Mouse (Mus musculus) erythroid progenitor cell, adult 5-6 weeks (primary cell): Measurements from ENCODE around the gene Panx2. TPM values are rescaled to one million over a fixed set of nuclear protein-coding genes. Genes with fewer than 3 reads are reported as not detected.

ENCODE experiments used
- ATAC-seq: replicated peaks from 2 replicates; pipeline ENCODE4 v1.8.0; 2016; ENCODE audit warnings: moderate number of reproducible peaks, mild to moderate bottlenecking, moderate TSS enrichment, inconsistent platforms; ENCODE audit not compliant: poor library complexity, low FRiP score, severe bottlenecking
- total RNA-seq, 2 experiments: library from RNA; stranded (forward) in 1 of 2; stranded (reverse) in 1 of 2; fragments of 150-400 nt in 1 of 2; fragments of 186-747, 209-891 nt in 1 of 2; gene quantifications; 2 replicates each; pipeline versions ENCODE4 v1.2.3 to v1.2.4; 2015 to 2017; ENCODE audit warnings: low replicate concordance in 2 of 2

Panx2 gene
- total RNA-seq (2015; ENCODE audit: low replicate concordance) (not detected in 2 replicates), total RNA-seq (2017; ENCODE audit: low replicate concordance) (not detected in 2 replicates)

DNA sequence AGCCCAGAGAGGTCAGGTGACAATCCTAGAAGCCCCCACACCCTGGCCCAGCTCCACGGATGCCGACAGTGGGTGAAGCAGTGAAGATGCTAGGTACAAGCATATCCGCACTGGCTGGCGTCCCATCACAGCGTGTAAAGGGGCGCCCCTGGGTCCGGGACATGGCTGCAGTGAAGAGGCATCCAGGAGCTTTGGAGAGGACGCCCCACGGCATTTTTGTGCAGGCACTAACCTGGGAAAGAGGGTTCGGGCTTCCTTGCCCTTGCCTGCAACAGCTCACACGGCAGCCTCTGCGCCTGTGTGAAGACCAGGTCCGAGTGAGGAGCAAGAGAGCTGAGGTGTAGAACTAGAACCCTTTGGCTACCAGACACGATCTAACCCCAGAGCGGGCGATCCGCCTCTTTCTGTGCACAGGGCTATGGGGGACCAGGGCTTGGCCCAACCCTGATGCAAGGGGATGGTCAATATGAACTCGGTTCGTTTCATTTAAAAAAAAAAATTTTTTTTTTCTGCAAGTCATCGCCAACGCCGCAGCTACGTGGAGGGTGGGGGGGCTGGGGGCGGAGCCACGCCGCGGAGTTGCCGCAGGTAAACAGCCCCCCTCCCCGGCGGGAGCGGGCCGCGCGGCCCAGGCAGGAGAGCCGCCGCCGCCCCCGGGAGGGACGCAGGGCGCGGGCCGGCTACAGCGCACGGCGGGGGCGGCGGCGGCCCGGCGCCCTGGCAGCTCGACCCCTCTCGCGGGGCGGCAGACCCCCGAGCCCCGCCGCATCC lies at the start of gene Panx2:
Gene Panx2, plus strand, starts transcription at position 574 of the 771 bp plus-strand sequence.
- no peak for ATAC-seq

DNA sequence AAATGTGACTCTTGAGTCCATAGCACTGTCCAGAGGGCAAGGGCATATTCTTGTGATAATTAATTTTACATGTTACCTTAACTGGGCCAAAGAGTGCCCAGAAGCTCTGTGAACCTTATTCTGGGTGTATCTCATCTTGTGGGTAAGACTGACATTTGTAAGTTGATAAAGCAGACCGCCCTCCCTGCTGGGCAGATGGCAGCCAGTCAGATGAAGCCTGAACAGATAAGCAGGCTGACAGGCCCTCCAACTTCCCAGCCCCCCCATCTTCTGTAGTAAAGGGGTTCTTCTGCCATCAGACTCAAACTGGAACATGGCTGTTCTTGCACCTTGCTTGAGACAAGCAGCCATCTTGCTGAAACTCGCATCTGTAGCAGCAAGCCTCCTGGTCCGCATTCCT lies 42.8 kb upstream of the Panx2 start:
- no peak for ATAC-seq

DNA sequence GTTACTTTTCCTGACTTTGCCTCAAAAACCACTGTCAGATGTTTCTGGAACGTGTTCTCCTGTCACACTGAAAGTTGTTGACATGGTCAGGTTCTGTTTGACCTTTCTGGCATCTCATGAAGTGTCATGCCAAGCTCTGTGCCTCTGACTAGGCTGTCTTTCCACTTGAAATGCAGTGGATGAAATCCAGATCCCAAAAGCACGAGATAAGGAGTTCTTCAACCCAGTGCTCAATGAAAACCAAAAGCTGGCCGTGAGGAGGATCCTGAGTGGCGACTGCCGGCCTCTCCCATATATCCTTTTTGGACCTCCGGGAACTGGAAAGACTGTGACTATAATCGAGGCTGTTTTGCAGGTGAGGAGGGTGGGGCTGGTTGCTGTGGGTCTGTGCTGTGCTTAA lies 39.4 kb upstream of the Panx2 start:
- no peak for ATAC-seq

DNA sequence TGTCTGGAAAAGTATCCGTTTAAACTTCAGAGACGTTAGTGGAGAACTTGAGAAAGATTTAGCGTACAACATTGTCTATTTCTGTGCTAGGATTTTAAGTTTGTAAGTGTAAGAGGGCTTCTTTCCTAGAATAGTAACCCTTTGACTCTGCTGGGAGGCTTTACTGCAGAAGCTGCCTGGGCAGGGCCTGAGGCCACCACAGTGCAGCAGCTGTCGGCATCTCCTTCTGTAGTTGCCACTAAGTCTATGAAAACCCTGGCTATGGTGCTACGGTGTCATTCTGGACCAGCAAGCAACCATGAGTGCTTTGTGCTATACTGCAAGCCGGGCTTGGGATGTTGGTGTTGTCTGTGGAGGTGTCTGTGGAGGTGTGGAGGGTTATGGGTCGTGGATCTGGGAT lies 39.0 kb upstream of the Panx2 start:
- no peak for ATAC-seq

DNA sequence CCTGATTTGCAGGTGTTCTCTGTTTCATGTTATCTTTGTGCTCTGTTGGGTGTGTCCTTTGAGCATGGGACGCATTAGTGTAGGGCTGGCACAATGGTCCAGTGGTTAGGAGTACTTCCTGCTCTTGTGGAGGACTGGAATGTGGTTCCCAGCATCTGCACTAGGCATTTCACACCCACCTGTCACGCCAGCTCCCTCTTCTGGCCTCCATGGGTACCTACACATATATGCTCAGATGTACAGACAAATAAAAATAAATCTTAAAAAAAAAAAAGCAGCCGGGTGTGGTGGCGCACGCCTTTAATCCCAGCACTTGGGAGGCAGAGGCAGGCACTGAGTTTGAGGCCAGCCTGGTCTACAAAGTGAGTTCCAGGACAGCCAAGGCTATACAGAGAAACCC lies 15.2 kb upstream of the Panx2 start:
- no peak for ATAC-seq

DNA sequence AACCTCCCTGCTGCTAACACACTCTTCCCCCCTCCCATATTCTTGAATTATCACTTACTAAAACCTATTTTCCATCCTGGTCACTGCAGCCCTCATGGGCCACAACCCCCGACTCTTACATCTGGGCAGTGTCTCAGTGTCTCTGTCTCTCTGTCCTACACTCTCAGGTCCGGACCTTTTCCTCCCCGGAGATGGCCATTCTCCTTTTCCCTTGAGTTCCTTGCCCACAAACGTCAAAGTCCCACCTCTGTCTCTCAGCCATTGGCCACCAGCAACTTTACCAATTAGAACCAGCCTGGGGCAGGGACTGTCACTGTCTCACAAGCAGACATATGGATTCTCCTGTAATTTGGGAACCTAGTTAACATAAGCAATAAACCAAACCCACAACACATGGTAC lies 13.2 kb upstream of the Panx2 start:
- no peak for ATAC-seq

DNA sequence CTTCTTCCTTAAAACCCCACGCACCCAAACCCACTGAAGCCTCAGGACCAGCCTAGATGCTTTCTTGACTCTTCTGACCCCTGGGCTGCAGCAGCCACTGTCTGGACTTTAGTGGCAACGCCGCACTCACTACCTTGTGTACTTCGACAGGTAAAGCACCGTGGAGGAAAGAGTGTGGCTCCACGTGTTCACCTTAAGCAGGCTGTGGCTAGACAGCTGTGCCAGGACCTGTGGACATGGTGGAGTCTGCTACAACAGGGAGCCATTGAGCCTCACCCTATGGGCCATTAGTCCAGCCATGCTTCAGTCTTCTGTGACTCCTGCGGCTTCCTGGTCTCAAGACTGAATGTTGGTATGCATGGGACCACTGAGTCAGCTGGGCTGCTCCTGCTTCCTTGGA lies 4.9 kb upstream of the Panx2 start:
- ATAC-seq, result no peak

DNA sequence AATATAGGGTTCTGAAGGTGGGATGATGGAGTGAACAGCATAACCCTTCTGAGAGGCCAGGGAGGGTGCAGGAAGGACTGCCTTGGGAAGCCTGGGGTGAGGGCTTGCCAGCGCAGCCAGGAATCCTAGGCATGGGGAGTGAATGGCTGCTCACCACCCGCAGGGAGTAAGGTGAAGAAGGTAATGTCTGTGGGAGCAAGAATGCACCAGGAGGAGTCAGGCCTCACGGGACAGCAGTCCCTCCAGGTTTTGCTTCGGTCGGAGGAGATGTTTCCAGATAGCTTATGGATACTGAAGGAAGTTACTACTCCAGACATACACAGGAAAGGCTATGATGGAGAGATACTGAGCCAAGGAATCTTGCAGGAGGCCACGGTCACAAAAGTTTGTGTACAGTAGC lies 798 bp upstream of the Panx2 start:
- no peak for ATAC-seq

DNA sequence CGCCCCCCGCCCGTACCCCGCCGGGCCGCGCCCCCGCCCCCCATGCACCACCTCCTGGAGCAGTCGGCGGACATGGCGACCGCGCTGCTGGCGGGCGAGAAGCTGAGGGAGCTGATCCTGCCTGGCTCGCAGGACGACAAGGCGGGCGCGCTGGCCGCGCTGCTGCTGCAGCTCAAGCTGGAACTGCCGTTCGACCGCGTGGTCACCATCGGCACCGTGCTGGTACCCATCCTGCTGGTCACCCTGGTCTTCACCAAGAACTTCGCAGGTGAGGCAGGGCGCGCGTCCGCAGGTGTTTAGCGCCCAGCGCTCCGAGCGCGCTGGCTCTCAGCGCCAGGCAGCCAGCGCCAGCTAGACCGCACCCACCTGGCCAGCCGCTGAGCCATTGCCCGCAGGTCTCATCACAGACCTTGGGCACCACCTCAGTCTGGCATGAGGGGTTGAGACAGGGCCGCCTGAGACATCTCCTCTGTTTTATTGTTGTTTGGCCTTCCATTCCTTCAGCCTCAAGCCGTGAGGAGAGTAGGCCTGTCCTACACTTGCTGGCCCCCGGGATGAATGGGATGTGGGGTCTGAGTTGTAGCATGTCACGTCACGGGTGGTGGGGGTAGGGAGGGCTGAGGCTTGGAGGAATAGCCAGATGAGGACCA lies 623 bp downstream of the Panx2 start:
- ATAC-seq, result no peak

DNA sequence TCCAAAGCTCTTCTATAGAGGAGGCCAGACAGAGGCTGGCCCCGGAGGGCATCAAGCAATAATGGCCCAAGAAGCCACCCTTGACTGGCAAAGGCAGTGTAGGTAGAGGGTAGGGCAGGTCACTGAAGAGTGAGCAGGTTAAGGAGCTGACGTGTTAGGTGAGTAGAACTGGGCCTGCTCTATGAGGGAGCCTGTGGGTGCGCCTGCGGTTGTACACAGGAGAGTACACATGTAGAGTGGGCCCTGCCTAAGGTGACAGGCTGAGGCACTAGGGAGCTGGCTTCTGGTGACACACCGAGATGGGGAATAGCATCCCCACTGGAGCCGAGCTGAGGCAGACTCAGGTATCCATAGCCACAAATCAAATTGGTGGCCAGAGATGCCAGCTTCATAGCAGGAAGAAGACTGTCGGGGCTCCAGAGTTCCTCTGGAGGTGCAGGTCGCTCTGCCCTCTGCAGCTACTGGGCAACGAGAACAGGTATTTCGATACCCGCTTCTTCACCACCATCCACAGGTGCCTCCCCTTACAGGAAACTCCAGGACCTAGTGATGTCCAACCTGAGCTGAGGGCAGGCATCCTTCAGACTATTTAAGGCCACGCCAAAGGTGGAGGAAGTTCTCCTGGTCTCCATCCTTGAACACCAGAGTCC lies 1.4 kb downstream of the Panx2 start:
- ATAC-seq, result no peak

DNA sequence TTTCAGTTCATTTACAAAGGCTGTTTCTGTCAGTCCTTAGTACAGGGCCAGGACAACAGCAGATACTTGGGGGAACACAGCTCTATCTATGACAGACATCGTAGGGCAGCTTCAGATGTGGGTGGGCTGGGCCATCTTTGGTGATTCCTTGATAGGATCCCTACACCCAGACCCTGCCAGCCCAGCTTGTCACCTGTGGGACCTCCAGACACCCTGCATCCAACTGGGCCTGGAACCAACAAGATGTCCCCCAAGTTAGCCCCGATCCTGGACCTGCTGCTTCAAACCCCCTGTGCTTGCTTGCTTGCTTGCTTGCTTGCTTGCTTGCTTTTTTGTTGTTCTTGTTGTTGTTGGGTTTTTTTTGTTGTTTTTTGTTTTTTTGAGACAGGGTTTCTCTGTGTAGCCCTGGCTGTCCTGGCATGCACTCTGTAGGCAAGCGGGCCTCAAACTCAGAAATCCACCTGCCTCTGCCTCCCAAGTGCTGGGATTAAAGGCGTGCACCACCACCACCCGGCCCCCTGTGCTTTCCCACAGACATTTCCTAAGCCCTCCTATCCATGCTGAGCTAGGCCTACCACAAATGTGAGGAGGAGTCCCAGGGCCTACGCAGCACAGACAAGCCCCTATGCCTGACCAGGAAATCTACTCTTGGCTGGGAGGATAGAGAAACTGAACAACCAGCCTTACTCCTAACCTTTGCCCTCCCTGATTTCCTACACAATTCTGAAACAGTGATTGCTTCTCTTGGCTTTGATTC lies 2.4 kb downstream of the Panx2 start:
- no peak for ATAC-seq

DNA sequence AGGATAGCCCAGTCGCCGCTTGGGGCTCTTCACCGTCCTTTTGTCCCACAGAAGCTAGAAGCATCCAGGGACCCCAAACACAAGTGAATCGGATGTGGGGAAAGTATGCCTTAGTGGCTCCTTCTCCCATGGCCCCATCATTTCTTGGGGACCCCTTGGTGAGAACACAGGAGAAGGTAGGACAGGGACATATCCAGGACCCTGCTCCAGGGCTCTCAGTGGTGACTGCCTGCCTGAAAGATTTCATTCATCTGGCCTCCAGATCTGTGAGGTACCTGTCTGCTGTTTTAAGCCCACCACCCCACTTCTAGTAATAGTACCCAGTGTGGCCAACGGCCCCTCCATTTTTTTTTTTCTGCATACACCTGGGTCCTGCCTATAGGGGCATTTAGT lies 3.0 kb downstream of the Panx2 start:
- ATAC-seq, result no peak

DNA sequence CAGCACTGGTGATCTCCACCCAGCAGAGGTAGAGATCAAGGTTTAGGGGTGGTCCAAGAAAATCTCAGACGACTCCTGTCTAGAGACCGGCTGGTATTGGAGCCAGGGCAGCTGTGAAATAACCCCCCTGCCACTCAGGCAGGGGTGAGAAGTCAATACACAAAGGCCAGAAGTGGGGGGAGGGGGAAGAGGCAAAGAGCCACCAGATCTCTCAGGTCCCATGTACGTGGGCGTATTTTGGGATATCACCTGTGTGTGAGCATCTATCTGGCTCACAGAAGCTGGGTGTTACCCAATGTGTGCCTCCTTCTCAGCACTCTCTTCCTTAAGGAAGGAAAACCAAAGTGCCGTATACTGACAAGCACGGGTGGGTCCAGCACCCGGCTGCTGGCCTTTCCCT lies 3.5 kb downstream of the Panx2 start:
- ATAC-seq, result no peak

DNA sequence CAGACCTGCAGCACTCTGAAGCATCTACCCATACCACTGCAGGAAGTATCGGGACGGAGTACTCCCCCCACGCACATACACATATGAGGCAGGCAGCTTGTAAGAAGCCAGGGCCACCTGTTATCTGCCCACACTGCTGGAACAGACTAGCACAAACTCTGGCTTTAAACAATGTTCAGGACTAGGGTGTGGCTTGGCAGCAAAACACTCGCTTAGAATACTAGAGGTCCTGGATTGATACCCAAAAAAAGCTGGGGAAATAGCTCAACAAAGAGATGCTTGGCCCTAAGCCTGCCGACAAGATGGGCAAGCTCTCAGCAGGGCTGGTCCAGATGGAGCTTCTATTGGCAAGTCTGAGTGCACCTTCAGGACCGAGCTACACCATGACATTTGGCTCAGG lies 4.0 kb downstream of the Panx2 start:
- ATAC-seq, result no peak

DNA sequence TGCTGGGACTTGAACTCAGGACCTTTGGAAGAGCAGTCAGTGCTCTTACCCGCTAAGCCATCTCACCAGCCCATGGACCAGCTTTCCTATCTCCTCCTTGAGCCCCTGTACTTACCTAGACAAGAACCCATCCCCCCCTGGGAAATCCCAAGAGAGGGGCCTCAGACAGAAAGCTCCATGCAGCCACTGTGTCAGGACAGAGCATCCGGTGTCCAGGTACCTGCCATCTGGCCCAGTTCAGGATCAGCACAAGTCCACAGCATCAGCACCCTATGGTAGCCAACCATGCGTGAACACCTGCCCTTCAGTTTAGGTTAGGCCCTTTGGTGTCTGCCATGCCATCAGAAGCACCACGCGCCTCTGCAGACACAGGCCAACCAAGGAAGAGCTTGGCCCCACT lies 5.4 kb downstream of the Panx2 start:
- no peak for ATAC-seq

DNA sequence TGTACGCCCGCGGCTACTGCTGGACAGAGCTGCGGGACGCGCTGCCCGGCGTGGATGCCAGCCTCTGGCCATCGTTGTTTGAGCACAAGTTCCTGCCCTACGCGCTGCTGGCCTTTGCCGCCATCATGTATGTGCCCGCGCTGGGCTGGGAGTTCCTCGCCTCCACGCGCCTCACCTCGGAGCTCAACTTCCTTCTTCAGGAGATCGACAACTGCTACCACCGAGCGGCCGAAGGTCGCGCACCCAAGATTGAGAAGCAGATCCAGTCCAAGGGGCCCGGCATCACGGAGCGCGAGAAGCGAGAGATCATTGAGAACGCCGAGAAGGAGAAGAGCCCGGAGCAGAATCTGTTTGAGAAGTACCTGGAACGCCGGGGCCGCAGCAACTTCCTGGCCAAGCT lies 8.1 kb downstream of the Panx2 start:
- ATAC-seq, result no peak

DNA sequence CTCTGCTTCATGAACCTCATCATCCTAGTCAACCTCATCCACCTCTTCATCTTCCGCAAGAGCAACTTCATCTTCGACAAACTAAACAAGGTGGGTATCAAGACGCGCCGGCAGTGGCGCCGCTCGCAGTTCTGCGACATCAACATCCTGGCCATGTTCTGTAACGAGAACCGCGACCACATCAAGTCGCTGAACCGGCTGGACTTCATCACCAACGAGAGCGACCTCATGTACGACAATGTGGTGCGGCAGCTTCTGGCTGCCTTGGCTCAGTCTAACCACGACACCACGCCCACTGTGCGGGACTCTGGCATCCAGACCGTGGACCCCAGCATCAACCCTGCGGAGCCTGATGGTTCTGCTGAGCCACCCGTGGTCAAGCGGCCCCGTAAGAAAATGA lies 8.7 kb downstream of the Panx2 start:
- no peak for ATAC-seq

DNA sequence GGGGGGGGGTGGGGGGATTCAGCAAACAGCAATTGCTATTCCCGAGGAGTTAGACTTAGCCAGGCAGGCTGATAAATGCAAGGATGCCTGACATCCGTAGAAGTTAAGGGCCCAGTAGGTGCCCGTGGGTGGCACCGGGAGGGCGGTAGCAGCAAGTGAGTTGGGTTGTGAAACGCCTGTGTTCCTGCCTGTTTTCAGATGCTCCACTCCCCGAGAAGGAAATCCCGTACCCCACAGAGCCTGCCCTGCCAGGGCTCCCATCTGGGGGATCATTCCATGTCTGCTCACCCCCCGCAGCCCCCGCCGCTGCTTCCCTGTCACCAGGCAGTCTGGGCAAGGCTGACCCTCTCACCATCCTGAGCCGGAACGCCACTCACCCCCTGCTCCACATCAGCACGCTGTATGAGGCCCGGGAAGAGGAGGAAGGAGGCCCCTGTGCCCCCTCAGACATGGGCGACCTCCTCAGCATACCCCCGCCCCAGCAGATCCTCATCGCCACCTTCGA lies 9.9 kb downstream of the Panx2 start:
- ATAC-seq, result no peak

DNA sequence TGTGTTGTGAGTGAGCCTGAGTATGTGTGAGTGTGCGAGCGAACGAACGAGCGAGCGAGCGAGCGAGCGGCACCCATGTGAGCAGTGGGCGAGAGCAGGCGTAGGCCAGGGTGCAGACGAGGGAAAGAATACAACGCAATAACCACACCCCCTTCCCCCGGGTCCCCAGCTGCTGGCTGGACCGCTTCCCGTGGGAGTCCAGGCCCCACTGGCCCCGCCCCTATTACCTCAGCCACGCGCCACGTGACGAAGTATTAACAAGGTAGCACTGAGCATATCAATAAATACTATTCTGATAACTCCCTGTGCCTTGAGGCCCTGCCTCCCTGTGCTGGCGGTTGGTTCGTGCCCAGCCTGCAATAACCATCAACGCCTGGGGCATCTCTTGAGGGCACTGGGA lies 11.1 kb downstream of the Panx2 start:
- no peak for ATAC-seq

DNA sequence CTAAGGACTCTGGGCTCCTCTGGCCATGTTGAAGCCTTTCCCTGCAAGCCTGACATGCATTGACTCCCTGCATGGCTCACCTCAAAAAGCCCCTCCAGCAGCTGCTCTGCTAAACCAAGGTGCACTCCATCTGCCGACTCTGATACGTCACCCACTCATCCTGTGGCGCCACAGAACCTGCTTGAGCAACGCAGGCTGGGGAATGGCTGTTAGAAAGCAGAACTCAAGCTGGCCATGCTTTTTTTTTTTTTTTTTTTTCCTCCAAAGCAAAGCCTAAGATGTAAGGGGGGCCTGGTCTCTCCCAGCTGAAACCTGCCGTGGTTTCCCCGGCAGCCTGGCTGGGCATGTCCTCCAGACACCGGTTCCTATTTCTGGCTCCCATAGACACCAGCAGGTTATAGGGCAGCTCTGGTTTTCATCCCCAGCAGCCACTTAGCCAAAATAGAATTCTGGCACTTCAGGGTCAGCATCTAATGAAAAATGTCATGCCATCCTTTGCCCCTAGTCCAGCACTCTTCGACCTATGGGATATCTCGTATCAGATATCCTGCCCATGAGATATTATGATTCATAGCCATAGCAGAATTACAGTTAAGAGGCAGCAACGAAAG lies 14.6 kb downstream of the Panx2 start:
- no peak for ATAC-seq
